Mouse (Mus musculus): ENCODE results near the gene Pdzd2.

DNA sequence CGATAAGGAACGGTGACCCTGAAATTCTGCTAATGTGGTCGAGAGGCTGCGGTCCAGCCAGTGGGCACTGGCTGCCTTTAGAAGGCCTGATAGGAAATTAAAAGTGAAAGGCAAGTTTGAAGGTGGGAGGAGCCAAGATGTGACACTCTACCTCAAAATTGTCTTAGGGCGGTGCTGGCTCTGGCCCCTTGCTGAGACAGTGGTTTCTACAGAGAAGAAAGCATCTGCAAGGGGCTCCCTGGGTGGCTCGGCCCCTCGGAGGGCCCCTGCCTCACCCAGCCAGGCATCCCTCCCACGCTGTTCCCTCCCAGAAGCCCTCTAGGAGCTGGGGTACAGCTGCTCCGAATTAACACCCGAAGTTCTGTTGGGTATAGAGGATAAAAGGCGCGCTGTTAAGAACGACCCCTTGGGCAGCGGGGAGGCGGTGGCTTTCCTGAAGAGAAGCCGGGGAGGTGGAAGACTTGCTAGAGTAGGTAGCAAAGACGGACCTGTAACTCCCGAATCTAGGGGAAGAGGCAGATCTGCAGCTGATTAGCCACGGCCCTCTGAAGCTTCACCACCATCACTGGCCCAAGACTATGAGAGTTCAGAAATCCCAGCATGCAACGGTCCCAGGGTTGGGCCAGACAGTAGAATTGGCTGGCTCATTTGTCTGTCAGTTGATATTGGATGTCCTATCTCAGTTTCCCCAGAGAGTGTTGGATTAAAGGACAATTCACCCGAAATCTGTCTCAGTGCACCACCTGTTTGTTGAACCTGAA, 71.8 kb downstream of the Pdzd2 start:
- TF ChIP-seq CTCF (IDR thresholded peaks at IDR 0.05; ENCODE audit: borderline replicate concordance, control insufficient read depth, extremely low read depth, insufficient read depth, low read length, poor library complexity) (no peak), POLR2A (IDR thresholded peaks at IDR 0.05; ENCODE audit: control insufficient read depth, extremely low read depth, insufficient read depth, low read length, poor library complexity) (no peak)
